Mouse (Mus musculus) cortical plate, adult 2 months (tissue): ENCODE results near the gene Ankrd44. TPM values are rescaled to one million over a fixed set of nuclear protein-coding genes. Genes with fewer than 3 reads are reported as not detected.

ENCODE experiments used
- H3K27ac ChIP-seq: fragments of 200-500 bp; 2 replicates; pipeline ENCODE4 v1.5.1; 2012; ENCODE audit warnings: low read length, control low read depth, inconsistent platforms; ENCODE audit not compliant: insufficient read depth
- H3K4me1 ChIP-seq: fragments of 200-500 bp; 2 replicates; pipeline ENCODE4 v1.6.1; 2011; ENCODE audit warnings: low read length; ENCODE audit not compliant: control insufficient read depth, insufficient read depth
- H3K4me3 ChIP-seq: fragments of 200-500 bp; 2 replicates; pipeline ENCODE4 v1.5.1; 2011; ENCODE audit warnings: mild to moderate bottlenecking, low read length, control low read depth; ENCODE audit not compliant: insufficient read depth
- CTCF ChIP-seq: fragments of 200-500 bp; IDR thresholded peaks from 2 replicates; pipeline ENCODE4 v1.5.1; 2011; ENCODE audit warnings: mild to moderate bottlenecking, control low read depth, low read length; ENCODE audit not compliant: insufficient read depth; ENCODE audit errors: extremely low read depth
- POLR2A ChIP-seq: fragments of 200-500 bp; IDR thresholded peaks from 2 replicates; pipeline ENCODE4 v1.6.1; 2011; ENCODE audit warnings: mild to moderate bottlenecking, low read length, control low read depth; ENCODE audit not compliant: insufficient read depth; ENCODE audit errors: extremely low read depth
- polyA plus RNA-seq: library from polyadenylated mRNA; depleted of rRNA; stranded (reverse); fragments of >200 nt; gene quantifications from 2 replicates; pipeline ENCODE4 v1.2.3, GENCODE M21; 2012

Ankrd44 gene
- polyA plus RNA-seq, 1 experiment, result 18.3 TPM

DNA sequence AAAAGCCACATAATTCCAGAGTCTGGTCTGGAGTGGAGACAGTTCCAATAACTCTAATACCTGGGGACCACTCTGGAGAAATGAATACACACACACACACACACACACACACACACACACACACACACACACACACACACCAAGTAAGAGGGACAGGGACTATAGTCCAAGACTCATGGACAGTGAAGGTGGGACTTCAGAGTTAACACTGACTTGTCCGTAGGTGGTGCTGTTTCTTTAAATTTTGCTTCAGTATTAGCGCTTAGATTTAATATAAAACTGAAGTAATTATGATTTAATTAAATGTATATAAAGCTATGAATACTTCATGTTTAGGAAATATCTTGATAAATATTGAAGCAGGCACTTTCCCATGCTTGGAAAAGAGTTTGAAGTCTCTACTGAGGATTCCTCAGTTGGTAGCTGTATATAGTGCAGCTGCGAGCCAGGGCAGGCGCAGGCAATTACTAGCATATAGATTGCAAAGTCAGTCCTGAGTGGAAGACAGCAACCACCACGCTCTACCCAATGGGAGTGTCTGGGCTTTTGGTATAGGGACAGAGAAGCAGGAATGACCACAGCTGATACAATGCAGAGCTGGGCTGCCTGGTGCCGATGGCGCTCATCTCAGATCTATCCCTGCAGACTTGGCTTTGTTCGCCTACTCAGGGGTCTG, 170.4 kb downstream of the Ankrd44 start:
- H3K4me3 ChIP-seq, result no peak overlapping the region
- H3K27ac ChIP-seq, result no peak overlapping the region
- TF ChIP-seq CTCF (no peak), POLR2A (no peak)
- H3K4me1 ChIP-seq, result no peaks in the 10 kb centered on the region

DNA sequence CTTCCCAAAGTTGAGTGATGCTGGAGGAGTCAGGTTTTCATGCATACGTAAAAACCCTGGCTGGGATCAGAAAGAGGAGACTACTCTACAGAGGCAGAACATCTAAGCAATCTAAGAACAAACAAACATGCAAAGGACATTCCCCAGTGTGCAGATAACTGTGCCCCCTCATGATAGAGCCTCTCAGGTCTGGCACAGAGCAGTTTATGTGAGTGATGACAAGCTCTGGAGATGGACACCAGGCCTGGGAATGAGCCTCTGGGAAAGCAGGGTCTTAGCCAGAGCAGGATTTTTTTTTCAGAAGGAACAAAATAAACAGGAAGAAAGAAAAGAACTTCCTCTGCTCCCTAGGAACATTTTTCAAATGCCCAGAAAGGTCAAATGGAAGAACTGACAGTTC, 176.2 kb downstream of the Ankrd44 start:
- no peaks in the 10 kb centered on the region for H3K4me1 ChIP-seq
- no peak overlapping the region for H3K4me3 ChIP-seq
- TF ChIP-seq CTCF, result no peak
- no peak for TF ChIP-seq POLR2A
- no peak overlapping the region for H3K27ac ChIP-seq

DNA sequence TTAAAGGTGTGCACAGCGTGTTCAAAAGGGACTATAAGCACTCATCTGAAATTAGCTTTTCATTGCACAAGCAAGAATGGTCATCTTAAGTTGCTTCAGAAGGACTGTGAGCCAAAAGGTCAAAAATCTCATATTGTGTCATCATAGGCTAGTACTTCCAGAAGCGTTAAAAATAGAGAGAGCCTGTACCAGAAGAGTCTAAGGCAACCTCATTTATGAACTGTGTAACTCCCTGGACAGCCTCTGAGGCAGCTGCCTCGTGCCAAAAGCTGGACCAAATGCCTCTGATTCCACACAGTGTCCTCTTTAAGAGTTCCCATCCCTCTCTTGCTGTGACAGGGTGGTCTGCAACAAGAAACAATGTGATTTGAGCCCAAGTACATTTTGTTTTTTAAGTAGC, 176.7 kb downstream of the Ankrd44 start:
- TF ChIP-seq CTCF, result no peak
- TF ChIP-seq POLR2A, result no peak
- no peak overlapping the region for H3K4me3 ChIP-seq
- no peaks in the 10 kb centered on the region for H3K4me1 ChIP-seq
- H3K27ac ChIP-seq, result no peak overlapping the region

DNA sequence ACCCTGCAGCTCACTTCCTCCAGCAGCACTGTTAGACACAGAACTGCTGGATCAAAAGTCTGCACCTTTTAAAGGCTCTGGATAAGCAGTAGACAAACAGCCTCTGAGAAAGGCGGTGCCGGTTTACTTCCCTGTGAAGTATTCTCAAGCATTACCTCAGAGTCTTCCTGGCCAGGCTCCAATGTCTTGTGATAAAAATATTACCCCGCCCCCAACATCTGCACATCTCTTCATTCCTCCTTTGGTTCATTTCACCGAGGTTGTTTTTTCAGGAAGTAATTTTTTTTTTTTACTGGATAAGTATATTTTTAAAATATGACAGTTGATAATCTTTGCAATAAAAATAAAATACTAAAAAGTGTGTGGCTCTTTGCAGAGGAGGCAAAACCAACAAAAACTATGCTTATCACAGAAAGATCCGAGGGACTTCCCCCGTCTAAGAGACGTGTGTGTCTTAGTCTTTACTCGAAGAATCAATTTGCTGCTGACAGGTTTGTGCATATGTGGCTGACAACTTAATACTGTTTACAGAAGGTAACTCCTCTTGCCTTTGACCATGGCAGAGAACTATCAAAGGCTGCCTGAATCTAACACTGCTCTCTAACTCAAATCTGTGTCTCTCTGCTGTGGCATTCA, 178.3 kb downstream of the Ankrd44 start:
- Histone ChIP-seq H3K27ac (no peak overlapping the region), H3K4me3 (no peak overlapping the region), H3K4me1 (no peaks in the 10 kb centered on the region)
- TF ChIP-seq POLR2A, result no peak
- TF ChIP-seq CTCF, result no peak

DNA sequence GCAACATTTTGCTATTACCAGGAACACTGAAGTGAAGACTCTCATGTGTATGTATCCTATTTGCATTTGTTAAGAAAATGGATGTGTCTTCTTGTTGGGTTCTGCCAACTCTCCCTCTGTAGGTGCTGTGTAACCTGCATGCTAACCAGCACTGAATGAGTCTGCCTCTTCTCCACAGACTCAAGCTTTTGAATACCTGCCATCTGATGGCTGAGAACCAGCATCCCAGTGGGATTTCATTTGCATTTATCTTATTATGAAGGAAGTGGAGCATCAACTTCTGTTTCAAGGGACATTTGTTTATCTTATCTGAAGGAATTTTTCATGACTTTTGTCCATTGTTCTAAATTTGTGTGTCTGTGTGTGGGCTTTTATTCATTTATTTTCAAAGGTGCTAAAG, 180.5 kb downstream of the Ankrd44 start:
- no peak overlapping the region for H3K4me3 ChIP-seq
- no peak overlapping the region for H3K27ac ChIP-seq
- H3K4me1 ChIP-seq, result no peaks in the 10 kb centered on the region
- no peak for TF ChIP-seq CTCF
- no peak for TF ChIP-seq POLR2A

DNA sequence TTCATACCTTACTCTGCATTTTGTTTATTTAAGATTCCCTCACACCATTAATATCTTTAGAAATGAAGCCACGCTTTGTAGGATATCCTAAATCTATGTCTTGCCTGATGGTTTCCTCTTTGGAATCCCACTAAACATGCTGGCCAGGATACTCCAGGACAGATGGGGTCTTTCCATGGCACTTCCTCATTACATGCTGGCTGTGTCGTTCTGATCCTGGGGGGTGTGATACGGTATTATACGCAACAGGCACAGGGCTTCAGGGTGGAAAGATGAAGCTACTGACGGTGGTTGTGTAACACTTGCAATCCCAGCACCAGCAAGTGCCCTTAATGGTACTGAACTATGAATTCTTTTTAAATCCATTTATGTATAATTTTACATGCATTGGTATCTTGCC, 182.0 kb downstream of the Ankrd44 start:
- H3K4me3 ChIP-seq, result no peak overlapping the region
- H3K27ac ChIP-seq, result no peak overlapping the region
- no peaks in the 10 kb centered on the region for H3K4me1 ChIP-seq
- TF ChIP-seq CTCF, result no peak
- TF ChIP-seq POLR2A, result no peak

DNA sequence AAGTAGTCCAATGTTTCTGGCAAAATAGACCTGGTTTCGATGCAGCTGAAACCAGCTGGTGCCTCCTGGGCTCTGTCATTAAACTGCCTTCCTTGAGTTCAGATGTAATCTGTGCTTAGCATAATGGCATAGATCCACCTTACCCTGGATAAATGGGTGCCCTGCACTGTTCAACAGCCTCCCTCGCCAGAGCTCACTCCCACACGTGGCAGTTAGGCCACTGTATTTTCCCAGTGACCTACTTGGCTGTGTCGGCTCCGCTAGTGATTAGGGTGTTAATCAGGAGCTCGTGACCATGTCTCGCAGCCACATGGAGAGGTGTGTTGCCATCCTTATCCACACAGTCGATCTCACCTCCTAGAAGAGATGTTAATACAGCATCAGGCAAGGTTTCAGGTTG, 183.1 kb downstream of the Ankrd44 start:
- TF ChIP-seq POLR2A (no peak), CTCF (no peak)
- Histone ChIP-seq H3K4me1 (no peaks in the 10 kb centered on the region), H3K27ac (no peak overlapping the region), H3K4me3 (no peak overlapping the region)

DNA sequence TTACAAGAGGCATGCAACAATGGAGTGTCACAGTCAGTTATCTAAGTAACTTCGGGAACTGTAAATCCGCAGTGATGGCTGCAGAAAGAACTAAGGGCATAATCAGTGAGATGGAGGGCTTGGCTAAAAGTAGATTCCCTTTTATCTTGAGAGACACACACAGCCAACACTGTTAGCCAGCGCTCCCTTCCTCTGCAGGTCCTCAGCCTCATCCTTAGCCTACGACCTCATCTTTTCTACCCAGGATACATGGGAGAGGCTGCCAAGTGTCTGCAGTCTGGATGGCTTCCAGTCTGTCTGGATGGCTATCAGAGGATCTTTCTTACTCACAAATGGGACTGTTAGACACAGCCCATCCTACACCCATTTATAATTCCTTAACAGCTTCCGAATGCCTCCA, 185.3 kb downstream of the Ankrd44 start:
- no peak overlapping the region for H3K4me3 ChIP-seq
- no peak overlapping the region for H3K27ac ChIP-seq
- TF ChIP-seq CTCF, result no peak
- TF ChIP-seq POLR2A, result no peak
- no peaks in the 10 kb centered on the region for H3K4me1 ChIP-seq

DNA sequence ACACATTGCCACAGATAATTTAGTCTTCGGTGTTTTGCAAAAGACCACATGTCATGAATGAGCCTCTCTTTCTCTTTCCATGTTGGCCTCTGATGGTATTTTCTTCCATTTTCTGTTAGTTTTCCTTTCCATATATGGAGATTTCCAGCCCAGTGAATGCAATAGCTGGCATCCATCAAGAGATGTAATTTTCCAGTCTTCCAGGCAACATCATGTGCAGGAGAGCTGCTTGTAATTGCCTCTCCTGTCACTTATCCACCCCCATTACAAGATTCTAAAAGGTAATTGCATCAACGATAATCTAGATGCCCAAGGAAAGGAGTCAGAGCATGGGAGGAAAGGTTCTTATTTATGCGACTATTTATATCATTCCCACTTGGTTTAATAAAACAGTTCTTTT, 188.7 kb downstream of the Ankrd44 start:
- H3K4me1 ChIP-seq, result peaks cover 3% of the 10 kb centered on the region; the same call in 1 of the 2 replicates
- no peak overlapping the region for H3K4me3 ChIP-seq
- TF ChIP-seq CTCF, result no peak
- H3K27ac ChIP-seq, result no peak overlapping the region

DNA sequence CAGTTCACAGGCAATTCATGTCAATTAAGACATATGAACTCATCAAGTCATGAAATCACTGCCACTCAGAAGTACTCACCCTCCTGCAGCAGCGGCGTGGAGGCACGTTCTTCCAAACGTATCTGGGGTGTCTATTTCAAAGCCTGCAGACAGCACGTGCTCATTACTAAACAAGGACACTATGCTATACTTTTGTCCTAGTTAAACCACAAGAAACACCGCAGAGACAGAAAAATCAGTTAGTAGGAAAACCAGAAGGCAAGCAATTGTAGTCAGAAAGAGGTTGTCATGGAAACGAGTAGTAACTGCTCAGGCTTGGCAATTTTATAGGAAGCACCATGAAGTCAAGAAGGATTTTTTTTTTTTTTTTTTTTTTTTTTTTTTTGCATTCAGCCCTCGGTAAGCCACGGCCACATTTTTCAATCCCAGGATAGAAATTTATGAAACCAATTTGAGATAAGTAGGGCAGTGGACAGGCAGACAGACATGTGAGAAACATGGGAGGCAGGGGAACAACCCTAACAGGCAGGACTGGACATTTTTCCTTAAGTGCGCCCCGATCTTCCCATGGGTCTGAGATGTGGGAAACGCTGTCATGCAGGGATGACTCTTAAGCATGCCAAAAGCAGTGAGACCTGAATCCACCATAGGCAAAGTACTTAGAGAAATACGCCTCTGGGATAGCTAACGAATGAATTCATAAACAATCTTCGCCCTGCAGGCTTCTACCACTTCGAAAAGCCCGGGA, 191.1 kb downstream of the Ankrd44 start:
- Histone ChIP-seq H3K4me3 (no peak overlapping the region), H3K4me1 (peaks cover 3% of the 10 kb centered on the region; the same call in 1 of the 2 replicates), H3K27ac (no peak overlapping the region)
- no peak for TF ChIP-seq POLR2A
- no peak for TF ChIP-seq CTCF
